8 mouse cellular contexts compared by ENCODE assay signal in genomic region chr11:90637440-90638311, GRCm38 (mm10). TPM values are rescaled to one million over a fixed set of nuclear protein-coding genes. Genes with fewer than 3 reads are reported as not detected.
DNase-seq lines count a peak whose midpoint lies in the region; ATAC-seq and TF ChIP-seq lines count a peak whose summit lies in the region.

Stxbp4 (minus strand) TSS chr11:90638084.
Cox11 (plus strand) TSS chr11:90638173.

- peak within 1 kb of the TSS; percentile 21 for H3K27ac ChIP-seq in CH12.LX (ENCODE audit: insufficient read depth, low read depth)
- peak within 1 kb of the TSS; percentile 90 for H3K27ac ChIP-seq in forebrain, embryonic 11.5 days (ENCODE audit: low read depth, low read length)
- peak within 1 kb of the TSS; percentile 95 for H3K27ac ChIP-seq in heart, embryonic 16.5 days (ENCODE audit: low read length)
- H3K27ac ChIP-seq in liver, embryonic 15.5 days (replicated peaks): peak within 1 kb of the TSS; percentile 92
- H3K27ac ChIP-seq in neural tube, embryonic 12.5 days: peak within 1 kb of the TSS; percentile 83

- H3K27me3 ChIP-seq in CH12.LX (replicated peaks): no peaks in the 10 kb centered on the region
- H3K27me3 ChIP-seq in forebrain, embryonic 11.5 days (ENCODE audit: control insufficient read depth, insufficient read depth, low read length): no peaks in the 10 kb centered on the region
- H3K27me3 ChIP-seq in heart, embryonic 16.5 days (ENCODE audit: control insufficient read depth, insufficient read depth, low read length): no peaks in the 10 kb centered on the region
- H3K27me3 ChIP-seq in liver, embryonic 15.5 days: no peaks in the 10 kb centered on the region
- no peaks in the 10 kb centered on the region for H3K27me3 ChIP-seq in neural tube, embryonic 12.5 days (replicated peaks)

- no peak for TF ChIP-seq EP300 in CH12.LX (IDR thresholded peaks at IDR 0.05; ENCODE audit: low read length)

- TF ChIP-seq POLR2A in CH12.LX (IDR thresholded peaks at IDR 0.05; ENCODE audit: low read depth, low read length): peak; percentile 98

- ATAC-seq in forebrain, embryonic 11.5 days (replicated peaks; ENCODE audit: low FRiP score): peak; percentile 97
- ATAC-seq in heart, embryonic 16.5 days (replicated peaks; ENCODE audit: extremely low read depth, insufficient read depth, low FRiP score): peak; percentile 96
- ATAC-seq in liver, embryonic 15.5 days (ENCODE audit: insufficient read depth): peak; percentile 92
- peak; percentile 95 for ATAC-seq in neural tube, embryonic 12.5 days (ENCODE audit: low FRiP score, low read depth)

- peaks cover 3 to 20% of the 10 kb centered on the region in 2 experiments for H3K36me3 ChIP-seq in CH12.LX (replicated peaks in 1 of 2; ENCODE audit: control insufficient read depth in 1 of 2, insufficient read depth in 1 of 2, low read length in 1 of 2)
- no peaks in the 10 kb centered on the region for H3K36me3 ChIP-seq in forebrain, embryonic 11.5 days (ENCODE audit: control insufficient read depth, insufficient read depth, low read length)
- H3K36me3 ChIP-seq in heart, embryonic 16.5 days (ENCODE audit: control insufficient read depth, insufficient read depth): peaks cover 2% of the 10 kb centered on the region; the same call in 1 of the 2 replicates
- H3K36me3 ChIP-seq in liver, embryonic 15.5 days (replicated peaks): peaks cover 24% of the 10 kb centered on the region
- H3K36me3 ChIP-seq in neural tube, embryonic 12.5 days: peaks cover 15% of the 10 kb centered on the region

- H3K4me2 ChIP-seq in CH12.LX (ENCODE audit: insufficient read depth, low read depth, poor library complexity, severe bottlenecking): peak within 1 kb of the TSS; percentile 75
- H3K4me2 ChIP-seq in forebrain, embryonic 11.5 days (ENCODE audit: low read depth, low read length, severe bottlenecking): peak within 1 kb of the TSS; percentile 62
- peak within 1 kb of the TSS; percentile 83 for H3K4me2 ChIP-seq in heart, embryonic 16.5 days (ENCODE audit: low read depth, low read length)
- H3K4me2 ChIP-seq in liver, embryonic 15.5 days: peak within 1 kb of the TSS; percentile 81
- H3K4me2 ChIP-seq in neural tube, embryonic 12.5 days (replicated peaks): peak within 1 kb of the TSS; percentile 70

- peaks cover 32% of the 10 kb centered on the region for H3K79me2 ChIP-seq in CH12.LX (replicated peaks; ENCODE audit: control insufficient read depth, extremely low read depth, insufficient read depth, poor library complexity, severe bottlenecking)

- in situ Hi-C loops in CH12.LX (cut with MboI; ENCODE audit: low pct_ligation_motif_present, low pct_unique_long_range_greater_than_20kb, low sequenced_read_pairs): no loop called here

- H3K9ac ChIP-seq in CH12.LX (ENCODE audit: insufficient read depth, low read depth): peak within 1 kb of the TSS; percentile 79
- peak within 1 kb of the TSS; percentile 97 for H3K9ac ChIP-seq in forebrain, embryonic 11.5 days (ENCODE audit: low read length)
- peak within 1 kb of the TSS; percentile 98 for H3K9ac ChIP-seq in heart, embryonic 16.5 days (ENCODE audit: low read length)
- H3K9ac ChIP-seq in liver, embryonic 15.5 days: peak within 1 kb of the TSS; percentile 98
- peak within 1 kb of the TSS; percentile 98 for H3K9ac ChIP-seq in neural tube, embryonic 12.5 days

- H3K9me3 ChIP-seq in CH12.LX (replicated peaks; ENCODE audit: low read length): no peaks in the 10 kb centered on the region
- H3K9me3 ChIP-seq in forebrain, embryonic 11.5 days (ENCODE audit: control insufficient read depth, low read length): no peaks in the 10 kb centered on the region
- no peaks in the 10 kb centered on the region for H3K9me3 ChIP-seq in heart, embryonic 16.5 days (replicated peaks; ENCODE audit: control insufficient read depth, low read length)
- H3K9me3 ChIP-seq in liver, embryonic 15.5 days (replicated peaks): no peaks in the 10 kb centered on the region
- no peaks in the 10 kb centered on the region for H3K9me3 ChIP-seq in neural tube, embryonic 12.5 days

- dilution Hi-C loops in CH12.LX (cut with MboI; ENCODE audit: extremely low pct_ligation_motif_present, extremely low pct_unique_long_range_greater_than_20kb, low sequenced_read_pairs): no loop called here

- H3K4me3 ChIP-seq in CH12.LX (replicated peaks in 1 of 3; ENCODE audit: low read depth in 2 of 3, low read length in 2 of 3, poor library complexity in 1 of 3): peak within 1 kb of the TSS; percentile 76 to 100 (median 89)
- H3K4me3 ChIP-seq in forebrain, embryonic 11.5 days (ENCODE audit: low read depth, low read length): peak within 1 kb of the TSS; percentile 94
- peak within 1 kb of the TSS; percentile 100 for H3K4me3 ChIP-seq in heart, embryonic 16.5 days (ENCODE audit: low read length)
- H3K4me3 ChIP-seq in liver, embryonic 15.5 days (replicated peaks): peak within 1 kb of the TSS; percentile 98
- H3K4me3 ChIP-seq in neural tube, embryonic 12.5 days: peak within 1 kb of the TSS; percentile 97

- peak; percentile 94 for DNase-seq in CH12.LX (ENCODE audit: extremely low read depth)
- peak; percentile 89 for DNase-seq in c-Kit-positive CD71-positive TER-119-negative erythroid progenitor cells, embryonic 14.5 days (ENCODE audit: low read depth)
- DNase-seq in forebrain, embryonic 11.5 days (ENCODE audit: low spot score): peak; percentile 98
- DNase-seq in kidney, postnatal 36 days: peak; percentile 94 to 97
- peak; percentile 97 for DNase-seq in telencephalon, adult 2 months (ENCODE audit: low read depth, low spot score)

- under 1% methylated on average over 46 of the region's 48 CpGs for WGBS in forebrain, embryonic 11.5 days
- under 1% methylated on average over 47 of the region's 48 CpGs for WGBS in heart, embryonic 16.5 days
- under 1% methylated on average over 48 of the region's 48 CpGs for WGBS in liver, embryonic 15.5 days (ENCODE audit: insufficient replicate concordance)
- WGBS in neural tube, embryonic 12.5 days: under 1% methylated on average over 48 of the region's 48 CpGs

- TF ChIP-seq CTCF in CH12.LX (conservative IDR thresholded peaks at IDR 0.05 in 1 of 2, IDR thresholded peaks at IDR 0.05 in 1 of 2; ENCODE audit: low read depth in 2 of 2, low read length in 2 of 2): peak in 1 of 2 experiments; percentile 69; a peak in 2 of 4 replicates

- no peak for TF ChIP-seq RAD21 in CH12.LX (IDR thresholded peaks at IDR 0.05; ENCODE audit: low read depth, low read length)

- H3K4me1 ChIP-seq in CH12.LX (ENCODE audit: control insufficient read depth in 1 of 2, insufficient read depth in 2 of 2): peaks cover 12 to 30% of the 10 kb centered on the region in 2 experiments
- peaks cover 6% of the 10 kb centered on the region; the same call in 1 of the 2 replicates for H3K4me1 ChIP-seq in forebrain, embryonic 11.5 days (replicated peaks; ENCODE audit: control insufficient read depth, insufficient read depth, low read length)
- peaks cover 14% of the 10 kb centered on the region for H3K4me1 ChIP-seq in heart, embryonic 16.5 days (ENCODE audit: control insufficient read depth, insufficient read depth, low read length)
- peaks cover 38% of the 10 kb centered on the region for H3K4me1 ChIP-seq in liver, embryonic 15.5 days (replicated peaks)
- peaks cover 12% of the 10 kb centered on the region for H3K4me1 ChIP-seq in neural tube, embryonic 12.5 days

TF ChIP-seq in CH12.LX, 34 proteins besides CTCF, POLR2A, EP300 and RAD21 (continues in another document):
- TF ChIP-seq NRF1 (IDR thresholded peaks at IDR 0.05; ENCODE audit: low read depth, low read length) (no peak), KAT2A (IDR thresholded peaks at IDR 0.05; ENCODE audit: insufficient replicate concordance, low read length) (0 out of 2 replicates have a peak, but pooled peaks have one; percentile 33), CHD2 (IDR thresholded peaks at IDR 0.05; ENCODE audit: low read length) (peak; percentile 100), ETS1 (conservative IDR thresholded peaks at IDR 0.05; ENCODE audit: low read depth, low read length) (no peak), POLR2AphosphoS2 (IDR thresholded peaks at IDR 0.05; ENCODE audit: low read depth, low read length) (peak; percentile 79; the same call in 1 of the 2 replicates), IRF4 (IDR thresholded peaks at IDR 0.05; ENCODE audit: low read depth, low read length) (0 out of 2 replicates have a peak, but pooled peaks have one; percentile 5), BHLHE40 (IDR thresholded peaks at IDR 0.05; ENCODE audit: low read depth, low read length) (no peak), MAX (IDR thresholded peaks at IDR 0.05; ENCODE audit: low read length) (no peak), ZMIZ1 (IDR thresholded peaks at IDR 0.05; ENCODE audit: low read depth, low read length) (peak; percentile 61; the same call in 1 of the 2 replicates), PAX5 (IDR thresholded peaks at IDR 0.05; ENCODE audit: low read length) (no peak), MYC (IDR thresholded peaks at IDR 0.05; ENCODE audit: low read depth, low read length) (no peak), E2F4 (IDR thresholded peaks at IDR 0.05; ENCODE audit: insufficient replicate concordance, low read depth, low read length) (no peak), UBTF (IDR thresholded peaks at IDR 0.05; ENCODE audit: low read depth, low read length) (no peak; the same call in 1 of the 2 replicates), JUND (conservative IDR thresholded peaks at IDR 0.05; ENCODE audit: low read depth, low read length) (no peak), JUN (IDR thresholded peaks at IDR 0.05; ENCODE audit: insufficient read depth, low read depth, low read length) (no peak), HCFC1 (IDR thresholded peaks at IDR 0.05; ENCODE audit: low read depth, low read length) (peak; percentile 82), ZNF384 (IDR thresholded peaks at IDR 0.05; ENCODE audit: low read depth, low read length) (no peak)

RNA-seq across cellular contexts. Expression of gene Stxbp4, which starts in this region (rescaled TPM):
- total RNA-seq in CH12.LX (2012; rRNA removed) (5.2 and 5.6 TPM in 2 replicates), CH12.LX (2014; rRNA removed) (3.7 and 3.9 TPM in 2 replicates)
- polyA plus RNA-seq in CH12.LX (2012; ENCODE audit: insufficient read length, low read depth): 4.6 and 5.9 TPM in 2 replicates
- 40.5 and 46.0 TPM in 2 replicates for polyA plus RNA-seq in forebrain, embryonic 11.5 days (2014; fragmentation: Nextera tagmentation; extraction: Ambion mirVana)
- 11.6 and 12.1 TPM in 2 replicates for polyA plus RNA-seq in heart, embryonic 16.5 days (2015; fragmentation: Nextera tagmentation; extraction: Ambion mirVana)
- polyA plus RNA-seq in liver, embryonic 15.5 days (2015; fragmentation: Nextera tagmentation; extraction: Ambion mirVana): 6.4 and 6.7 TPM in 2 replicates
- polyA plus RNA-seq in neural tube, embryonic 12.5 days (2016; fragmentation: Nextera tagmentation; extraction: Ambion mirVana): 33.9 and 36.6 TPM in 2 replicates

RNA-seq across cellular contexts. Expression of gene Cox11, which starts in this region (rescaled TPM):
- 43.2 and 45.4 TPM in 2 replicates for total RNA-seq in CH12.LX (2012; rRNA removed)
- 63.1 and 64.3 TPM in 2 replicates for total RNA-seq in CH12.LX (2014; rRNA removed)
- 61.4 and 65.6 TPM in 2 replicates for polyA plus RNA-seq in CH12.LX (2012; ENCODE audit: insufficient read length, low read depth)
- 30.5 and 30.6 TPM in 2 replicates for polyA plus RNA-seq in forebrain, embryonic 11.5 days (2014; fragmentation: Nextera tagmentation; extraction: Ambion mirVana)
- polyA plus RNA-seq in heart, embryonic 16.5 days (2015; fragmentation: Nextera tagmentation; extraction: Ambion mirVana): 40.4 and 41.0 TPM in 2 replicates
- 24.2 and 26.0 TPM in 2 replicates for polyA plus RNA-seq in liver, embryonic 15.5 days (2015; fragmentation: Nextera tagmentation; extraction: Ambion mirVana)
- polyA plus RNA-seq in neural tube, embryonic 12.5 days (2016; fragmentation: Nextera tagmentation; extraction: Ambion mirVana): 40.1 and 41.2 TPM in 2 replicates

Comparison
In these comparisons a context has a peak if more than half of its experiments do, and no peak if none do; other contexts are left out.
1. Peak in every context shown above with its lines: DNase-seq, ATAC-seq, H3K4me3 ChIP-seq and H3K27ac ChIP-seq.
2. H3K27ac ChIP-seq: peak in every context shown above with its lines; median percentile 95 in heart, embryonic 16.5 days; 92 in liver, embryonic 15.5 days; 90 in forebrain, embryonic 11.5 days; 83 in neural tube, embryonic 12.5 days; 21 in CH12.LX.